Mouse (Mus musculus) hindbrain, embryonic 16.5 days (tissue): ENCODE results near the gene Usp37. TPM values are rescaled to one million over a fixed set of nuclear protein-coding genes. Genes with fewer than 3 reads are reported as not detected.

ENCODE experiments used
- ATAC-seq: fragments of 200-750 bp; cut with Nextera tagmentation; 2 replicates; pipeline ENCODE4 v1.8.0; 2017; ENCODE audit warnings: moderate TSS enrichment, moderate library complexity
- H3K27ac ChIP-seq: fragments of 300-500 bp; sonication (generic); 2 replicates; pipeline ENCODE4 v1.5.1; 2014; ENCODE audit warnings: low read depth, mild to moderate bottlenecking, control low read depth, low read length, moderate library complexity
- H3K27me3 ChIP-seq: fragments of 300-500 bp; sonication (generic); replicated peaks from 2 replicates; pipeline ENCODE4 v1.6.1; 2014; ENCODE audit warnings: low read length; ENCODE audit not compliant: control insufficient read depth, insufficient read depth
- H3K36me3 ChIP-seq: fragments of 300-500 bp; sonication (generic); 2 replicates; pipeline ENCODE4 v1.6.1; 2014; ENCODE audit warnings: mild to moderate bottlenecking, low read length, moderate library complexity, mixed read lengths; ENCODE audit not compliant: control insufficient read depth, insufficient read depth
- H3K4me1 ChIP-seq: fragments of 300-500 bp; sonication (generic); 2 replicates; pipeline ENCODE4 v1.6.1; 2014; ENCODE audit warnings: low read depth, low read length; ENCODE audit not compliant: control insufficient read depth, insufficient read depth
- H3K4me2 ChIP-seq: fragments of 300-500 bp; sonication (generic); 2 replicates; pipeline ENCODE4 v1.6.1; 2014; ENCODE audit warnings: mild to moderate bottlenecking, low read length, control low read depth, moderate library complexity
- H3K4me3 ChIP-seq: fragments of 300-500 bp; sonication (generic); 2 replicates; pipeline ENCODE4 v1.5.1; 2014; ENCODE audit warnings: mild to moderate bottlenecking, low read length, control low read depth, moderate library complexity
- H3K9ac ChIP-seq: fragments of 300-500 bp; sonication (generic); 2 replicates; pipeline ENCODE4 v1.6.1; 2014; ENCODE audit warnings: low read depth, mild to moderate bottlenecking, control low read depth, low read length, moderate library complexity
- H3K9me3 ChIP-seq: fragments of 300-500 bp; sonication (generic); 2 replicates; pipeline ENCODE4 v1.6.1; 2014; ENCODE audit warnings: mild to moderate bottlenecking, low read length, moderate library complexity; ENCODE audit not compliant: control insufficient read depth
- WGBS: fragments of 180-500 bp; shearing (Covaris S2); extraction: QIAGEN DNeasy Blood & Tissue Kit; methylation state at CpG from one replicate; pipeline ENCODE4 v1.1.7; 2014; 5-methylcytosine and 5-hydroxymethylcytosine counted together
- polyA plus RNA-seq: library from polyadenylated mRNA; unstranded; fragments of >200 nt; fragmentation: Nextera tagmentation; extraction: Ambion mirVana; gene quantifications from 2 replicates; pipeline ENCODE4 v1.2.1, GENCODE M21; 2015

The Usp37 gene
- polyA plus RNA-seq, 1 experiment from 2014 or later = 20.7 TPM

- Histone ChIP-seq H3K27me3 (peaks cover 6% of the 10 kb centered on the region; the same call in 1 of the 2 replicates), H3K9ac (peak overlapping the region; percentile 0; the same call in 1 of the 2 replicates), H3K4me1 (peaks cover 26% of the 10 kb centered on the region), H3K4me2 (peak overlapping the region; percentile 47), H3K4me3 (peak overlapping the region; percentile 18), H3K36me3 (peaks cover 7% of the 10 kb centered on the region), H3K27ac (no peak overlapping the region), H3K9me3 (no peaks in the 10 kb centered on the region)
- 7% methylated on average over 21 of the region's 21 CpGs for WGBS
- no peak for ATAC-seq
Measured at GRCm38 (mm10) chr1:74390287-74390906, 153.7 kb downstream of the Usp37 start.

- peaks cover 26% of the 10 kb centered on the region for H3K4me1 ChIP-seq
- H3K4me2 ChIP-seq = peak overlapping the region; percentile 47
- H3K27ac ChIP-seq = no peak overlapping the region
- peaks cover 3% of the 10 kb centered on the region; the same call in 1 of the 2 replicates for H3K36me3 ChIP-seq
- H3K27me3 ChIP-seq = peaks cover 6% of the 10 kb centered on the region; the same call in 1 of the 2 replicates
- WGBS = 5% methylated on average over 29 of the region's 29 CpGs
- peak overlapping the region; percentile 18 for H3K4me3 ChIP-seq
- no peak for ATAC-seq
- peak overlapping the region; percentile 0; the same call in 1 of the 2 replicates for H3K9ac ChIP-seq
- H3K9me3 ChIP-seq = no peaks in the 10 kb centered on the region
Measured at GRCm38 (mm10) chr1:74389831-74390286, 154.2 kb downstream of the Usp37 start.

- Histone ChIP-seq H3K9me3 (no peaks in the 10 kb centered on the region), H3K4me1 (peaks cover 26% of the 10 kb centered on the region), H3K36me3 (no peaks in the 10 kb centered on the region), H3K4me3 (no peak overlapping the region), H3K4me2 (no peak overlapping the region), H3K27ac (no peak overlapping the region), H3K9ac (no peak overlapping the region), H3K27me3 (peaks cover 6% of the 10 kb centered on the region; the same call in 1 of the 2 replicates)
- ATAC-seq = no peak
- WGBS = 78% methylated on average over 7 of the region's 7 CpGs
Measured at GRCm38 (mm10) chr1:74388398-74388920, 155.6 kb downstream of the Usp37 start.

- WGBS = 48% methylated on average over 15 of the region's 15 CpGs
- peak overlapping the region; percentile 87 for H3K4me2 ChIP-seq
- peak overlapping the region; percentile 81 for H3K4me3 ChIP-seq
- ATAC-seq = no peak
- H3K27me3 ChIP-seq = peaks cover 6% of the 10 kb centered on the region; the same call in 1 of the 2 replicates
- H3K27ac ChIP-seq = peak overlapping the region; percentile 96
- H3K4me1 ChIP-seq = peaks cover 20% of the 10 kb centered on the region
- H3K36me3 ChIP-seq = no peaks in the 10 kb centered on the region
- H3K9ac ChIP-seq = peak overlapping the region; percentile 83; the same call in 1 of the 2 replicates
- no peaks in the 10 kb centered on the region for H3K9me3 ChIP-seq
Measured at GRCm38 (mm10) chr1:74387386-74387988, 156.6 kb downstream of the Usp37 start.

GRCm38 (mm10) chr1:74386714-74387385, 157.2 kb downstream of the Usp37 start:
- Histone ChIP-seq H3K27ac (peak overlapping the region; percentile 96), H3K27me3 (peaks cover 6% of the 10 kb centered on the region; the same call in 1 of the 2 replicates), H3K36me3 (no peaks in the 10 kb centered on the region), H3K4me1 (peaks cover 16% of the 10 kb centered on the region), H3K4me2 (peak overlapping the region; percentile 87), H3K9me3 (no peaks in the 10 kb centered on the region), H3K4me3 (peak overlapping the region; percentile 81), H3K9ac (peak overlapping the region; percentile 83)
- WGBS = 0% methylated on average over 26 of the region's 26 CpGs
- ATAC-seq = peak; percentile 92

GRCm38 (mm10) chr1:74386363-74386713, 157.7 kb downstream of the Usp37 start:
- Histone ChIP-seq H3K9ac (peak overlapping the region; percentile 83), H3K4me2 (peak overlapping the region; percentile 87), H3K4me1 (peaks cover 16% of the 10 kb centered on the region), H3K9me3 (no peaks in the 10 kb centered on the region), H3K27ac (peak overlapping the region; percentile 96), H3K27me3 (peaks cover 6% of the 10 kb centered on the region; the same call in 1 of the 2 replicates), H3K4me3 (peak overlapping the region; percentile 81), H3K36me3 (no peaks in the 10 kb centered on the region)
- no peak for ATAC-seq
- WGBS = 54% methylated on average over 7 of the region's 10 CpGs

- H3K4me3 ChIP-seq = no peak overlapping the region
- H3K9ac ChIP-seq = no peak overlapping the region
- H3K9me3 ChIP-seq = no peaks in the 10 kb centered on the region
- H3K4me1 ChIP-seq = peaks cover 13% of the 10 kb centered on the region
- no peak overlapping the region for H3K27ac ChIP-seq
- H3K27me3 ChIP-seq = peaks cover 4% of the 10 kb centered on the region; the same call in 1 of the 2 replicates
- no peak overlapping the region for H3K4me2 ChIP-seq
- no peaks in the 10 kb centered on the region for H3K36me3 ChIP-seq
- ATAC-seq = no peak
- 88% methylated on average over 8 of the region's 8 CpGs for WGBS
Measured at GRCm38 (mm10) chr1:74385531-74385930, 158.6 kb downstream of the Usp37 start.
